Mouse (Mus musculus): ENCODE data around the gene Dse.

- TF ChIP-seq CTCF (IDR thresholded peaks at IDR 0.05; ENCODE audit: low read depth, low read length) (no peak), POLR2A (IDR thresholded peaks at IDR 0.05; ENCODE audit: extremely low read depth, insufficient read depth, low read length) (no peak)
Measured at GRCm38 (mm10) chr10:34198574-34198973, 8.9 kb downstream of the Dse start.

Measured in liver, adult 2 months (tissue).